Mouse (Mus musculus): ENCODE results near the gene Rap1gap. TPM values are rescaled to one million over a fixed set of nuclear protein-coding genes. Genes with fewer than 3 reads are reported as not detected.

The Rap1gap gene
- total RNA-seq, 2 experiments from 2014 or later, result 2.3 TPM; not detected in 1

- peak; percentile 59 for ATAC-seq (replicated peaks; ENCODE audit: low FRiP score, low TSS enrichment, poor library complexity, severe bottlenecking)
Observed at GRCm38 (mm10) chr4:137714020-137714624, 49.6 kb downstream of the Rap1gap start.

GRCm38 (mm10) chr4:137717005-137717404, 52.5 kb downstream of the Rap1gap start:
- ATAC-seq (replicated peaks; ENCODE audit: low FRiP score, low TSS enrichment, poor library complexity, severe bottlenecking), result no peak

GRCm38 (mm10) chr4:137717671-137718070, 53.1 kb downstream of the Rap1gap start:
- ATAC-seq (replicated peaks; ENCODE audit: low FRiP score, low TSS enrichment, poor library complexity, severe bottlenecking), result no peak

- ATAC-seq (replicated peaks; ENCODE audit: low FRiP score, low TSS enrichment, poor library complexity, severe bottlenecking), result no peak
Observed at GRCm38 (mm10) chr4:137719378-137720077, 55.0 kb downstream of the Rap1gap start.

- ATAC-seq (replicated peaks; ENCODE audit: low FRiP score, low TSS enrichment, poor library complexity, severe bottlenecking), result no peak
Observed at GRCm38 (mm10) chr4:137721563-137721962, 57.0 kb downstream of the Rap1gap start.

- ATAC-seq (replicated peaks; ENCODE audit: low FRiP score, low TSS enrichment, poor library complexity, severe bottlenecking), result no peak
Observed at GRCm38 (mm10) chr4:137722230-137722629, 57.7 kb downstream of the Rap1gap start.

- peak; percentile 39; the same call in 1 of the 2 replicates for ATAC-seq (replicated peaks; ENCODE audit: low FRiP score, low TSS enrichment, poor library complexity, severe bottlenecking)
Observed at GRCm38 (mm10) chr4:137722692-137723427, 58.3 kb downstream of the Rap1gap start.

- ATAC-seq (replicated peaks; ENCODE audit: low FRiP score, low TSS enrichment, poor library complexity, severe bottlenecking), result no peak
Observed at GRCm38 (mm10) chr4:137723527-137723926, 59.0 kb downstream of the Rap1gap start.

- ATAC-seq (replicated peaks; ENCODE audit: low FRiP score, low TSS enrichment, poor library complexity, severe bottlenecking), result no peak
Observed at GRCm38 (mm10) chr4:137724212-137724611, 59.7 kb downstream of the Rap1gap start.

- ATAC-seq (replicated peaks; ENCODE audit: low FRiP score, low TSS enrichment, poor library complexity, severe bottlenecking), result peak; percentile 46
Observed at GRCm38 (mm10) chr4:137724766-137725165, 60.2 kb downstream of the Rap1gap start.

- ATAC-seq (replicated peaks; ENCODE audit: low FRiP score, low TSS enrichment, poor library complexity, severe bottlenecking), result no peak
Observed at GRCm38 (mm10) chr4:137725541-137726145, 61.1 kb downstream of the Rap1gap start.

- ATAC-seq (replicated peaks; ENCODE audit: low FRiP score, low TSS enrichment, poor library complexity, severe bottlenecking), result no peak
Observed at GRCm38 (mm10) chr4:137726739-137727505, 62.4 kb downstream of the Rap1gap start.

- ATAC-seq (replicated peaks; ENCODE audit: low FRiP score, low TSS enrichment, poor library complexity, severe bottlenecking), result no peak
Observed at GRCm38 (mm10) chr4:137727506-137728187, 63.1 kb downstream of the Rap1gap start.

GRCm38 (mm10) chr4:137728399-137729154, 64.1 kb downstream of the Rap1gap start:
- ATAC-seq (replicated peaks; ENCODE audit: low FRiP score, low TSS enrichment, poor library complexity, severe bottlenecking), result no peak

- ATAC-seq (replicated peaks; ENCODE audit: low FRiP score, low TSS enrichment, poor library complexity, severe bottlenecking), result no peak
Observed at GRCm38 (mm10) chr4:137729155-137729855, 64.8 kb downstream of the Rap1gap start.

- ATAC-seq (replicated peaks; ENCODE audit: low FRiP score, low TSS enrichment, poor library complexity, severe bottlenecking), result peak; percentile 66; the same call in 1 of the 2 replicates
Observed at GRCm38 (mm10) chr4:137730134-137730533, 65.6 kb downstream of the Rap1gap start.

GRCm38 (mm10) chr4:137730757-137731156, 66.2 kb downstream of the Rap1gap start:
- ATAC-seq (replicated peaks; ENCODE audit: low FRiP score, low TSS enrichment, poor library complexity, severe bottlenecking), result no peak
